Mouse (Mus musculus): Measurements from ENCODE around the gene Troap. TPM values are rescaled to one million over a fixed set of nuclear protein-coding genes. Genes with fewer than 3 reads are reported as not detected.

Troap gene
- 0.85 TPM for polyA plus RNA-seq (2014; fragmentation: Illumina TruSeq; extraction: RNeasy Lipid Tissue Mini Kit (QIAGEN cat#74804); ENCODE audit: low read depth, low replicate concordance)

GRCm38 (mm10) chr15:99074019-99074599 lies at the start of gene Troap:
TSS of gene Troap (plus strand) at chr15:99074575.

GRCm38 (mm10) chr15:99029619-99030584 lies 44.5 kb upstream of the Troap start, which contains the start of gene Tuba1c:
TSS of gene Tuba1c (plus strand) at chr15:99029891.

DNA sequence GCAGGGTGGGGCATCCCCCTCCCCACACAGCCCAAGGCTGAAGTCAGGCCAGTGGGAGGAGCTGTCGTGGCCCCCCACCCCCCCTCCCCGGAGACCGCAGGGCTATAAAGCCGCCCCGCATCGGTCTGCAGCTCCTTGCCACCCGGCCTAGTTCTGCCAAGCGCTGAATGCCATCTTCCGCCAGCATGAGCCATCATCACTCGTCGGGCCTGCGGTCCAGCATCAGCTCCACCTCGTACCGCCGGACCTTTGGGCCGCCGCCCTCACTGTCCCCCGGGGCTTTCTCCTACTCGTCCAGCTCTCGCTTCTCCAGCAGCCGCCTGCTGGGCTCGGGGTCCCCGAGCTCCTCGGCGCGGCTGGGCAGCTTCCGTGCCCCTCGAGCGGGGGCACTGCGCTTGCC lies 19.3 kb upstream of the Troap start, which contains the start of gene Prph:
Gene Prph (plus strand): TSS at position 135 of the 400 bp plus-strand sequence.

GRCm38 (mm10) chr15:99087253-99088075 lies 13.1 kb downstream of the Troap start, which contains the start of gene C1ql4:
TSS of gene C1ql4 (minus strand) at chr15:99087817.

DNA sequence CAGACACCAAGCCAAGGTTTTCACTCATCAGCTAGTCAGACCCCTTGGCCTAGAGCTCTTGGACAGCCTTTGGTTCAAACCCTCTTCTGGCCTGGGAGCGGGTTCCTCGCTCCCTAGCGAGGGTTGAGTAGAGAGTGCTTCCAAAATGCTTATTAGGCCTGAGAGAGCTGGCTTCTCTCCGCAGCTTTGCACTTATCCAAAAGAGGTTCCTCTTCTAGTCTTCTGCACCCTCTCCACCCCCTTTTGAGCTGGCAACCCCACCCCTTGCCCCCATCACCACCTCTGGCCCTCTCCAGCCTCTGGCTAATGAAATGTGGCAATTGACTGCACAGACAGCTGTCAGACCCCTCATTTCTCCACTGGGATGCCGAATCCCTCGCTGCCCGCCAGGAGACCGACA lies 18.5 kb downstream of the Troap start, which contains the start of gene Dnajc22:
Gene Dnajc22 (plus strand): TSS at position 301 of the 400 bp plus-strand sequence.

GRCm38 (mm10) chr15:99125711-99126080 lies 51.3 kb downstream of the Troap start, which contains the start of gene Spats2:
TSS of gene Spats2 (plus strand) at chr15:99125916.

Other genes starting within 250 kb of the Troap start
- 39.9 TPM for gene Prkag1, start 243.1 kb upstream of the Troap start, polyA plus RNA-seq (2014; fragmentation: Illumina TruSeq; extraction: RNeasy Lipid Tissue Mini Kit (QIAGEN cat#74804); ENCODE audit: low read depth, low replicate concordance)
- 2.9 TPM for gene Kmt2d, start 203.4 kb upstream of the Troap start, polyA plus RNA-seq (2014; fragmentation: Illumina TruSeq; extraction: RNeasy Lipid Tissue Mini Kit (QIAGEN cat#74804); ENCODE audit: low read depth, low replicate concordance)
- gene Rhebl1, start 180.0 kb upstream of the Troap start, polyA plus RNA-seq (2014; fragmentation: Illumina TruSeq; extraction: RNeasy Lipid Tissue Mini Kit (QIAGEN cat#74804); ENCODE audit: low read depth, low replicate concordance): 3.2 TPM
- 0.19 TPM for gene Dhh, start 176.0 kb upstream of the Troap start, polyA plus RNA-seq (2014; fragmentation: Illumina TruSeq; extraction: RNeasy Lipid Tissue Mini Kit (QIAGEN cat#74804); ENCODE audit: low read depth, low replicate concordance)
- 9.9 TPM for gene Lmbr1l, start 156.3 kb upstream of the Troap start, polyA plus RNA-seq (2014; fragmentation: Illumina TruSeq; extraction: RNeasy Lipid Tissue Mini Kit (QIAGEN cat#74804); ENCODE audit: low read depth, low replicate concordance)
- gene Tuba1b, start 140.0 kb upstream of the Troap start, polyA plus RNA-seq (2014; fragmentation: Illumina TruSeq; extraction: RNeasy Lipid Tissue Mini Kit (QIAGEN cat#74804); ENCODE audit: low read depth, low replicate concordance): 21.1 TPM
- not detected for gene Gm49450, start 121.0 kb upstream of the Troap start, polyA plus RNA-seq (2014; fragmentation: Illumina TruSeq; extraction: RNeasy Lipid Tissue Mini Kit (QIAGEN cat#74804); ENCODE audit: low read depth, low replicate concordance)
- gene Tuba1a, start 120.9 kb upstream of the Troap start, polyA plus RNA-seq (2014; fragmentation: Illumina TruSeq; extraction: RNeasy Lipid Tissue Mini Kit (QIAGEN cat#74804); ENCODE audit: low read depth, low replicate concordance): 41.6 TPM
- gene Tuba1c, start 44.7 kb upstream of the Troap start, polyA plus RNA-seq (2014; fragmentation: Illumina TruSeq; extraction: RNeasy Lipid Tissue Mini Kit (QIAGEN cat#74804); ENCODE audit: low read depth, low replicate concordance): 7.2 TPM
- gene Prph, start 19.4 kb upstream of the Troap start, polyA plus RNA-seq (2014; fragmentation: Illumina TruSeq; extraction: RNeasy Lipid Tissue Mini Kit (QIAGEN cat#74804); ENCODE audit: low read depth, low replicate concordance): 0.38 TPM
- not detected for gene C1ql4, start 13.2 kb downstream of the Troap start, polyA plus RNA-seq (2014; fragmentation: Illumina TruSeq; extraction: RNeasy Lipid Tissue Mini Kit (QIAGEN cat#74804); ENCODE audit: low read depth, low replicate concordance)
- gene Dnajc22, start 18.6 kb downstream of the Troap start, polyA plus RNA-seq (2014; fragmentation: Illumina TruSeq; extraction: RNeasy Lipid Tissue Mini Kit (QIAGEN cat#74804); ENCODE audit: low read depth, low replicate concordance): 12.2 TPM
- gene Spats2, start 51.3 kb downstream of the Troap start, polyA plus RNA-seq (2014; fragmentation: Illumina TruSeq; extraction: RNeasy Lipid Tissue Mini Kit (QIAGEN cat#74804); ENCODE audit: low read depth, low replicate concordance): 18.1 TPM
- gene Kcnh3, start 150.3 kb downstream of the Troap start, polyA plus RNA-seq (2014; fragmentation: Illumina TruSeq; extraction: RNeasy Lipid Tissue Mini Kit (QIAGEN cat#74804); ENCODE audit: low read depth, low replicate concordance): 0.66 TPM
- gene Mcrs1, start 177.4 kb downstream of the Troap start, polyA plus RNA-seq (2014; fragmentation: Illumina TruSeq; extraction: RNeasy Lipid Tissue Mini Kit (QIAGEN cat#74804); ENCODE audit: low read depth, low replicate concordance): 2.0 TPM
- 3.0 TPM for gene Prpf40b, start 220.5 kb downstream of the Troap start, polyA plus RNA-seq (2014; fragmentation: Illumina TruSeq; extraction: RNeasy Lipid Tissue Mini Kit (QIAGEN cat#74804); ENCODE audit: low read depth, low replicate concordance)
- gene Fam186b, start 221.3 kb downstream of the Troap start, polyA plus RNA-seq (2014; fragmentation: Illumina TruSeq; extraction: RNeasy Lipid Tissue Mini Kit (QIAGEN cat#74804); ENCODE audit: low read depth, low replicate concordance): not detected